Comparison of ENCODE assay signal across 8 mouse cellular contexts in the genomic region with DNA sequence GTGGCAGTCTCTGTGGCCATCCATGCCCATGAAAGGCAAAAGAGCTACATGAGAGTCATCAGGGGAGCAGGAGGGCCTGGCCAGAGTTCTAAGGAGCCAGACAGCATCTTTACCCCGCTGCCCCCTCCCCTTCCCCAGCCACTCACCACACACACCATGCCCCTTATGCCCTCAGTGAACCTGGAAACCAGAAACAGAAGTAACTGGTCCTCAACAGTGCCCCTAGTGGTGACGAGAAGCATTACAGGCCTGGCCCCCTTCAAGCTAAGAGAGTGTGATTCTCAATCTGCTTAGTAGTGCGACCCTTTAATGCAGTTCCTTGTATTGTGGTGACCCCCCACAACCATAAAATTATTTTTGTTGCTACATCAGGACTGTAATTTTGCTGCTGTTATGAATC.
DNase-seq lines count a peak whose midpoint lies in the region; ATAC-seq lines count a peak whose summit lies in the region.

No protein-coding gene starts in this region.

- no peak overlapping the region for H3K27ac ChIP-seq in liver, embryonic 12.5 days

- WGBS in liver, embryonic 12.5 days (ENCODE audit: insufficient replicate concordance): 4% methylated on average over 3 of the region's 3 CpGs

- H3K4me1 ChIP-seq in liver, embryonic 12.5 days: peaks cover 9% of the 10 kb centered on the region; the same call in 1 of the 2 replicates

- ATAC-seq in liver, embryonic 12.5 days: no peak
- no peak for ATAC-seq in erythroblast, adult 5-6 weeks (replicated peaks; ENCODE audit: low FRiP score, poor library complexity, severe bottlenecking)

- no peak overlapping the region for H3K9ac ChIP-seq in liver, embryonic 12.5 days

- peaks cover 28% of the 10 kb centered on the region for H3K27me3 ChIP-seq in liver, embryonic 12.5 days (replicated peaks)

- peak; percentile 43 for DNase-seq in adrenal gland, postnatal 10 days
- no peak for DNase-seq in adrenal gland, adult 2 months
- peak; percentile 28 for DNase-seq in liver
- DNase-seq in embryo, embryonic 9.5 days (ENCODE audit: extremely low spot score): peak; percentile 48
- peak; percentile 68 for DNase-seq in naive thymus-derived CD4-positive, alpha-beta T cell, adult 2 months (ENCODE audit: low read depth)
- no peak for DNase-seq in cerebellum, adult 11-12 months

- H3K4me2 ChIP-seq in liver, embryonic 12.5 days: no peak overlapping the region

- no peaks in the 10 kb centered on the region for H3K9me3 ChIP-seq in liver, embryonic 12.5 days (replicated peaks)

- H3K4me3 ChIP-seq in liver, embryonic 12.5 days: no peak overlapping the region

- H3K36me3 ChIP-seq in liver, embryonic 12.5 days: no peaks in the 10 kb centered on the region

Comparison
In these comparisons a context has a peak if more than half of its experiments do, and no peak if none do; other contexts are left out.
1. DNase-seq: peak in adrenal gland, postnatal 10 days (single experiment), liver (single experiment), embryo, embryonic 9.5 days (single experiment) and naive thymus-derived CD4-positive, alpha-beta T cell, adult 2 months (single experiment); none in adrenal gland, adult 2 months (single experiment) and cerebellum, adult 11-12 months (single experiment).